Mouse (Mus musculus): ENCODE results near the gene Hoxa9. TPM values are rescaled to one million over a fixed set of nuclear protein-coding genes. Genes with fewer than 3 reads are reported as not detected.

Gene Hoxa9
- polyA plus RNA-seq, 2 experiments, result 0.43 to 0.76 TPM

- Histone ChIP-seq H3K4me1 (replicated peaks; ENCODE audit: control insufficient read depth in 2 of 2, insufficient read depth in 2 of 2, low read length in 1 of 2) (no peaks in the 10 kb centered on the region), H3K27me3 (ENCODE audit: control insufficient read depth, insufficient read depth, low read length) (peaks cover 100% of the 10 kb centered on the region), H3K4me2 (ENCODE audit: low read depth) (no peak overlapping the region), H3K27ac (no peak overlapping the region), H3K4me3 (ENCODE audit: insufficient read depth in 1 of 2, low read depth in 2 of 2, low read length in 2 of 2) (no peak overlapping the region), H3K36me3 (replicated peaks; ENCODE audit: control insufficient read depth, insufficient read depth, low read depth) (no peaks in the 10 kb centered on the region), H3K9me3 (ENCODE audit: control insufficient read depth, low read length) (no peaks in the 10 kb centered on the region), H3K9ac (replicated peaks) (no peak overlapping the region)
- TF ChIP-seq CTCF (IDR thresholded peaks at IDR 0.05; ENCODE audit: low read depth) (no peak), EP300 (IDR thresholded peaks at IDR 0.05; ENCODE audit: low read depth) (no peak)
- WGBS (ENCODE audit: insufficient replicate concordance), result 1% methylated on average over 23 of the region's 23 CpGs
- no peak for DNase-seq (ENCODE audit: low read depth in 3 of 3, low spot score in 3 of 3)
- ATAC-seq (ENCODE audit: insufficient read depth), result no peak
Observed at GRCm38 (mm10) chr6:52244471-52245039, 13.7 kb upstream of the Hoxa9 start.

GRCm38 (mm10) chr6:52243681-52244121, 12.8 kb upstream of the Hoxa9 start:
- no peak overlapping the region for H3K9ac ChIP-seq (replicated peaks)
- no peaks in the 10 kb centered on the region for H3K36me3 ChIP-seq (replicated peaks; ENCODE audit: control insufficient read depth, insufficient read depth, low read depth)
- H3K4me2 ChIP-seq (ENCODE audit: low read depth), result no peak overlapping the region
- ATAC-seq (ENCODE audit: insufficient read depth) (no peak), DNase-seq (ENCODE audit: low read depth in 3 of 3, low spot score in 3 of 3) (no peak)
- WGBS (ENCODE audit: insufficient replicate concordance), result 1% methylated on average over 12 of the region's 12 CpGs
- H3K9me3 ChIP-seq (ENCODE audit: control insufficient read depth, low read length), result no peaks in the 10 kb centered on the region
- H3K27me3 ChIP-seq (ENCODE audit: control insufficient read depth, insufficient read depth, low read length), result peaks cover 100% of the 10 kb centered on the region
- no peak overlapping the region for H3K27ac ChIP-seq
- H3K4me1 ChIP-seq (replicated peaks; ENCODE audit: control insufficient read depth in 2 of 2, insufficient read depth in 2 of 2, low read length in 1 of 2), result no peaks in the 10 kb centered on the region
- H3K4me3 ChIP-seq (ENCODE audit: insufficient read depth in 1 of 2, low read depth in 2 of 2, low read length in 2 of 2), result no peak overlapping the region
- TF ChIP-seq CTCF (IDR thresholded peaks at IDR 0.05; ENCODE audit: low read depth) (no peak), EP300 (IDR thresholded peaks at IDR 0.05; ENCODE audit: low read depth) (no peak)

- peaks cover 100% of the 10 kb centered on the region for H3K27me3 ChIP-seq (ENCODE audit: control insufficient read depth, insufficient read depth, low read length)
- H3K9me3 ChIP-seq (ENCODE audit: control insufficient read depth, low read length), result no peaks in the 10 kb centered on the region
- no peak overlapping the region for H3K27ac ChIP-seq
- ATAC-seq (ENCODE audit: insufficient read depth) (no peak), DNase-seq (ENCODE audit: low read depth in 3 of 3, low spot score in 3 of 3) (no peak)
- H3K36me3 ChIP-seq (replicated peaks; ENCODE audit: control insufficient read depth, insufficient read depth, low read depth), result no peaks in the 10 kb centered on the region
- no peaks in the 10 kb centered on the region for H3K4me1 ChIP-seq (replicated peaks; ENCODE audit: control insufficient read depth in 2 of 2, insufficient read depth in 2 of 2, low read length in 1 of 2)
- TF ChIP-seq CTCF (IDR thresholded peaks at IDR 0.05; ENCODE audit: low read depth) (no peak), EP300 (IDR thresholded peaks at IDR 0.05; ENCODE audit: low read depth) (no peak)
- WGBS (ENCODE audit: insufficient replicate concordance), result 8% methylated on average over 4 of the region's 4 CpGs
- H3K4me2 ChIP-seq (ENCODE audit: low read depth), result no peak overlapping the region
- H3K9ac ChIP-seq (replicated peaks), result no peak overlapping the region
- H3K4me3 ChIP-seq (ENCODE audit: insufficient read depth in 1 of 2, low read depth in 2 of 2, low read length in 2 of 2), result no peak overlapping the region
Observed at GRCm38 (mm10) chr6:52242801-52243332, 12.0 kb upstream of the Hoxa9 start.

- WGBS (ENCODE audit: insufficient replicate concordance), result 2% methylated on average over 9 of the region's 9 CpGs
- DNase-seq (ENCODE audit: low read depth in 3 of 3, low spot score in 3 of 3) (no peak), ATAC-seq (ENCODE audit: insufficient read depth) (no peak)
- TF ChIP-seq CTCF (IDR thresholded peaks at IDR 0.05; ENCODE audit: low read depth) (no peak), EP300 (IDR thresholded peaks at IDR 0.05; ENCODE audit: low read depth) (no peak)
- Histone ChIP-seq H3K4me3 (ENCODE audit: insufficient read depth in 1 of 2, low read depth in 2 of 2, low read length in 2 of 2) (no peak overlapping the region), H3K27ac (no peak overlapping the region), H3K4me1 (replicated peaks; ENCODE audit: control insufficient read depth in 2 of 2, insufficient read depth in 2 of 2, low read length in 1 of 2) (no peaks in the 10 kb centered on the region), H3K36me3 (replicated peaks; ENCODE audit: control insufficient read depth, insufficient read depth, low read depth) (no peaks in the 10 kb centered on the region), H3K27me3 (ENCODE audit: control insufficient read depth, insufficient read depth, low read length) (peaks cover 100% of the 10 kb centered on the region), H3K4me2 (ENCODE audit: low read depth) (no peak overlapping the region), H3K9me3 (ENCODE audit: control insufficient read depth, low read length) (no peaks in the 10 kb centered on the region), H3K9ac (replicated peaks) (no peak overlapping the region)
Observed at GRCm38 (mm10) chr6:52241001-52241621, 10.2 kb upstream of the Hoxa9 start.

- no peaks in the 10 kb centered on the region for H3K4me1 ChIP-seq (replicated peaks; ENCODE audit: control insufficient read depth in 2 of 2, insufficient read depth in 2 of 2, low read length in 1 of 2)
- DNase-seq (ENCODE audit: low read depth in 3 of 3, low spot score in 3 of 3) (peak in 2 of 3 experiments; percentile 12 to 22), ATAC-seq (ENCODE audit: insufficient read depth) (no peak)
- H3K36me3 ChIP-seq (replicated peaks; ENCODE audit: control insufficient read depth, insufficient read depth, low read depth), result no peaks in the 10 kb centered on the region
- H3K4me3 ChIP-seq (ENCODE audit: insufficient read depth in 1 of 2, low read depth in 2 of 2, low read length in 2 of 2), result no peak within 1 kb of the TSS
- no peak within 1 kb of the TSS for H3K27ac ChIP-seq
- H3K9me3 ChIP-seq (ENCODE audit: control insufficient read depth, low read length), result no peaks in the 10 kb centered on the region
- no peak within 1 kb of the TSS for H3K9ac ChIP-seq (replicated peaks)
- TF ChIP-seq EP300 (IDR thresholded peaks at IDR 0.05; ENCODE audit: low read depth) (no peak), CTCF (IDR thresholded peaks at IDR 0.05; ENCODE audit: low read depth) (peak; percentile 79)
- H3K4me2 ChIP-seq (ENCODE audit: low read depth), result no peak within 1 kb of the TSS
- H3K27me3 ChIP-seq (ENCODE audit: control insufficient read depth, insufficient read depth, low read length), result peaks cover 100% of the 10 kb centered on the region
- WGBS (ENCODE audit: insufficient replicate concordance), result 2% methylated on average over 35 of the region's 35 CpGs
Observed at GRCm38 (mm10) chr6:52240389-52241000, 9.6 kb upstream of the Hoxa9 start, which contains the start of gene Hoxa10. Hoxa10 (minus strand) TSS chr6:52240854.
